Mouse (Mus musculus) embryonic facial prominence, embryonic 12.5 days (tissue): ENCODE data around the gene Sec22b. TPM values are rescaled to one million over a fixed set of nuclear protein-coding genes. Genes with fewer than 3 reads are reported as not detected.

Source experiments
- ATAC-seq: fragments of 200-750 bp; cut with Nextera tagmentation; 2 replicates; pipeline ENCODE4 v1.8.0; 2017; ENCODE audit not compliant: insufficient number of reproducible peaks, insufficient read depth, low FRiP score, low TSS enrichment
- H3K27ac ChIP-seq: fragments of 300-500 bp; sonication (generic); 2 replicates; pipeline ENCODE4 v1.5.1; 2016; ENCODE audit warnings: mild to moderate bottlenecking
- H3K27me3 ChIP-seq: fragments of 300-500 bp; sonication (generic); 2 replicates; pipeline ENCODE4 v1.6.1; 2016; ENCODE audit warnings: mild to moderate bottlenecking, moderate library complexity
- H3K36me3 ChIP-seq: fragments of 300-500 bp; sonication (generic); 2 replicates; pipeline ENCODE4 v1.6.1; 2016; ENCODE audit warnings: mild to moderate bottlenecking
- H3K4me1 ChIP-seq: fragments of 300-500 bp; sonication (generic); 2 replicates; pipeline ENCODE4 v1.6.1; 2016
- H3K4me2 ChIP-seq: fragments of 300-500 bp; sonication (generic); replicated peaks from 2 replicates; pipeline ENCODE4 v1.6.1; 2016; ENCODE audit warnings: mild to moderate bottlenecking, moderate library complexity
- H3K4me3 ChIP-seq: fragments of 300-500 bp; sonication (generic); 2 replicates; pipeline ENCODE4 v1.5.1; 2016; ENCODE audit warnings: mild to moderate bottlenecking
- H3K9ac ChIP-seq: fragments of 300-500 bp; sonication (generic); 2 replicates; pipeline ENCODE4 v1.6.1; 2016; ENCODE audit warnings: mild to moderate bottlenecking, moderate library complexity
- H3K9me3 ChIP-seq: fragments of 300-500 bp; sonication (generic); 2 replicates; pipeline ENCODE4 v1.6.1; 2016; ENCODE audit warnings: mild to moderate bottlenecking, moderate library complexity
- WGBS: fragments of 180-500 bp; shearing (Covaris S2); methylation state at CpG from one replicate; pipeline ENCODE4 v1.1.7; 2016; 5-methylcytosine and 5-hydroxymethylcytosine counted together
- polyA plus RNA-seq: library from polyadenylated mRNA; unstranded; fragments of >200 nt; fragmentation: Nextera tagmentation; extraction: Ambion mirVana; gene quantifications from 2 replicates; pipeline ENCODE4 v1.2.1, GENCODE M21; 2016

Sec22b gene
- polyA plus RNA-seq, 1 experiment from 2014 or later = 128 TPM

DNA sequence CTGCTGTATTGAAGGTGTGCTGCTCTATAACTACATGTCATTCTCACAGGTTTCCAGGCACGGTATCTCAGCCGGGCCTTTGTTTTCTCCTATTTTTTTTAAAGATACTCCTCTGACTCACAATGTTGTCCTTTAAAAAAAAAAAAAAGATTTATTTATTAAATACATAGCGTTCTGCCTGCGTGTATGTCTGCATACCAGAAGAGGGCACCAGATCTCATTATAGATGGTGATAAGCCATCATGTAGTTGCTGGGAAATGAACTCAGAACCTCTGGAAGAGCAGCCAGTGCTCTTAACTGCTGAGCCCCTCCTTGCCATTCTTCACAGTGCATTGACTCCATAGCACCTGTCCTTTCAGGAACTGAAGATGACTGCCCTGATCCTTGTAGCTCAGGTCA is 14.1 kb downstream of the Sec22b start:
- WGBS = 74% methylated on average over 4 of the region's 4 CpGs
- no peak overlapping the region for H3K9ac ChIP-seq
- peaks cover 43% of the 10 kb centered on the region for H3K36me3 ChIP-seq

DNA sequence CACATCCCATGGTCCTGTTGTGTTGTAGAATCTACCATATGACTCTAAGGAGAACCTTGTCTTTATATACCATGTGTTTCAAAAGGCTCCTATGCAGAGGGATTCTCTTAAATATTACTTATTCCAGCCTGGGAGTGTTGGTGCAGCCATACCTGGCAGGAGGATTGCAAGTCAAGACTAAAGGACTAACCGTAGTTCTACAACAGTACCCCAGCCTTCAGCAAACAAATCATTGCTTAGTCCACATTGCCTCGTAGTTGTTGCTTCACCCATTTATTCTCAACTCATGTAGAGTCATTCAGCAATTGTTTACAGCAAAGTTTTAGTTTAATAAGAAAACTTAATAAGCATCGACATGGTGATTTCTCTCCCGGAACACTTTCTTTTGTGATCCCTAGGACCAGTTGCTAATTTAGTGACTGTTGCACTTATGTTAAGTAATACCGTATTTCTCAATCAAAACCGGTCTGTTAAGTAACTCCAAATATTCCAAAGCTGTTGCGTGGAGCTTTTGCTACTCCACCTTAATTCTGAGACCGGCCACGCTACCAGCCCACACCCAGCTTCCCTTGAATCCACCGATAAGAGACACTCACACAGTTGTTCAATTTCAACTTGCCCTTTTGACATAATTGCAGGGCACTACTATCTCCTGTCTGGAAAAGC is 18.0 kb downstream of the Sec22b start:
- 95% methylated on average over 10 of the region's 10 CpGs for WGBS
- peaks cover 51% of the 10 kb centered on the region for H3K36me3 ChIP-seq

More for the DNA sequence above, 14.1 kb downstream of the Sec22b start:
- no peak for ATAC-seq
- Histone ChIP-seq H3K27ac (no peak overlapping the region), H3K4me2 (no peak overlapping the region), H3K4me1 (no peaks in the 10 kb centered on the region), H3K4me3 (no peak overlapping the region), H3K9me3 (no peaks in the 10 kb centered on the region), H3K27me3 (no peaks in the 10 kb centered on the region)

DNA sequence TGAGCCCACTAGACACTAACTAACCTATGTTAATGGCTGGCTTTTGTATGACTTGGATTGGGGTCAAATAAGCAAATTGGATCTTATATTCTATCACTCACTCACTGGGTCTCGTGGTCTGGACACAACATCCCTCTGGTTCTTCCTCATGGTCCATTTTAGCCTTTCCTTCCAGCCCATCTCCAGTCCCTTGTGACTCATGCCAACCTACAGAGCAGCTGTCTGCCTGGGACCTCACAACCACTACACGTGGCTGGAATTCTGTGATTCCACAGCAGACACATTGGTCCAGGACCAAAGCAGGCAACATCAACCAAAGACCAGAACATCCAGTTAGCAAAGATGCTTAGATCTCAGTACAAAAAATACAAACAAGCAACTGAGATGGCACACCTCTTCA is 24.3 kb downstream of the Sec22b start:
- H3K4me3 ChIP-seq = no peak overlapping the region
- no peak overlapping the region for H3K27ac ChIP-seq
- H3K4me2 ChIP-seq = no peak overlapping the region
- peaks cover 16% of the 10 kb centered on the region for H3K36me3 ChIP-seq
- H3K27me3 ChIP-seq = no peaks in the 10 kb centered on the region
- 88% methylated on average over 2 of the region's 2 CpGs for WGBS
- H3K9ac ChIP-seq = no peak overlapping the region
- H3K9me3 ChIP-seq = no peaks in the 10 kb centered on the region
- H3K4me1 ChIP-seq = peaks cover 9% of the 10 kb centered on the region; the same call in 1 of the 2 replicates
- no peak for ATAC-seq

More for the DNA sequence above, 18.0 kb downstream of the Sec22b start:
- Histone ChIP-seq H3K4me2 (no peak overlapping the region), H3K4me3 (no peak overlapping the region), H3K27ac (no peak overlapping the region), H3K9me3 (no peaks in the 10 kb centered on the region), H3K27me3 (no peaks in the 10 kb centered on the region), H3K4me1 (no peaks in the 10 kb centered on the region), H3K9ac (no peak overlapping the region)
- ATAC-seq = no peak

DNA sequence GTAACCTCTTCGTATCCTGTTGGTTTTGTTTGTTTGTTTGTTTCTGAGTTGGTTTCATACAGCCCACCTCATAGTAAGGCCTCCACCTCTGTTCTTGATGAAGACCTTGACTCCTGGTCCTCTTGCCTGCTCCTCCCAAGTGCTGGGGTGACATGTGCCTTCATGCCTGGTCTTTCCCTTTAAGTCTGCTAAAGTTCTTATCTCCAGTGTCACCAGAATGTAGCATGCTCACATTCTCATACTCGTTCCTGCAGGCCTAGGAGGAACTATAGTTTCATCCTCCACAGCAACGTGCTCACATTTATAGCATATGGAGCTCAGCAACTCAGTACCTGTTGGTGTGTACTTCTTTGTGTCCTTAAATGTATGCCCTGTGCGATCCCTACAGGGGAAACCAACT is 26.3 kb downstream of the Sec22b start:
- Histone ChIP-seq H3K9me3 (no peaks in the 10 kb centered on the region), H3K27me3 (no peaks in the 10 kb centered on the region), H3K4me3 (no peak overlapping the region), H3K4me1 (peaks cover 25% of the 10 kb centered on the region), H3K4me2 (no peak overlapping the region), H3K36me3 (0 out of 2 replicates have a peak, but pooled peaks cover 4% of the 10 kb centered on the region), H3K27ac (no peak overlapping the region), H3K9ac (no peak overlapping the region)
- 77% methylated on average over 4 of the region's 4 CpGs for WGBS
- no peak for ATAC-seq

DNA sequence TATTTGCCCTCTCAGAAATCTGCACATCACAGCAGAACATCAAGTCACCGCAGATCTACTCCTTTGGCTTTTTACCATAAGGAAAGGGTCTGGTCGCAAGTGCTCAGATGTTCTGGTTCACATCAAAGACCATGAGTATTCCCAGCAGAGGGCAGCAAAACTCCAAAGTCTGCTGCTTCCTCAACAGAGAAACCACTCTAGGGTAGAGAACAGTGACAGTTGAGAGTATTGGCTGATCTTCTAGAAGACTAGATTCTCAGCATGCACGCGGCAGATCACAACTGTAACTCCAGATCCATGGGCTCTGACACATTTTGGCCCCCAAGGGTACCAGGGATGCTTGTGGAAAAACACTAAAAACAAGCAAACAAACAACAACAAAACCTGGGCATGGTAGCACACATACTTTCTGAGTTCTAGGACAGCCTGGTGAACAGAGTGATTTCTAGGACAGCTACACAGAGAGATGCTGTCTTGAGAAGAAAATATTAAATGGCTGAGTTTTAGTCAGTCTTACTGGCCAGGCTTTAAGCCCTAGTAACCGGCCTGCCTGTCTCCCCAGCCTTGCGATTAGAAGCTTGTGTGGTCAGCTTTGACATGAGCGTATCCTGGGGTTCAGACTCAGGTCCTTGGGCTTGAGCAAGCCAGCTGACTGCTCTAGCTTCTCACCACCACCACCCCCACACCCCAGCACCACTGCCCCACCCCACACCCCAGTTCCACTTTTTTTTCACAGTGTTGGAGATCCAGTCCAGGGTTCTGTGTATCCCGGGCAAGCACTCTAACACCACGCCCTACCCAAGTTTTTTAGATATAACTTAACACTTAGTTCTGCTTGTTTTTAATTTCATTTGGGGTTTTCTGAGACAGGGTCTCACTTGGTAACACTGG is 28.2 kb downstream of the Sec22b start:
- peaks cover 35% of the 10 kb centered on the region for H3K4me1 ChIP-seq
- no peak for ATAC-seq
- no peak overlapping the region for H3K4me2 ChIP-seq
- WGBS = 56% methylated on average over 9 of the region's 9 CpGs
- no peaks in the 10 kb centered on the region for H3K9me3 ChIP-seq
- H3K4me3 ChIP-seq = no peak overlapping the region
- no peak overlapping the region for H3K9ac ChIP-seq
- 0 out of 2 replicates have a peak, but pooled peaks cover 4% of the 10 kb centered on the region for H3K36me3 ChIP-seq
- H3K27ac ChIP-seq = no peak overlapping the region
- H3K27me3 ChIP-seq = no peaks in the 10 kb centered on the region

DNA sequence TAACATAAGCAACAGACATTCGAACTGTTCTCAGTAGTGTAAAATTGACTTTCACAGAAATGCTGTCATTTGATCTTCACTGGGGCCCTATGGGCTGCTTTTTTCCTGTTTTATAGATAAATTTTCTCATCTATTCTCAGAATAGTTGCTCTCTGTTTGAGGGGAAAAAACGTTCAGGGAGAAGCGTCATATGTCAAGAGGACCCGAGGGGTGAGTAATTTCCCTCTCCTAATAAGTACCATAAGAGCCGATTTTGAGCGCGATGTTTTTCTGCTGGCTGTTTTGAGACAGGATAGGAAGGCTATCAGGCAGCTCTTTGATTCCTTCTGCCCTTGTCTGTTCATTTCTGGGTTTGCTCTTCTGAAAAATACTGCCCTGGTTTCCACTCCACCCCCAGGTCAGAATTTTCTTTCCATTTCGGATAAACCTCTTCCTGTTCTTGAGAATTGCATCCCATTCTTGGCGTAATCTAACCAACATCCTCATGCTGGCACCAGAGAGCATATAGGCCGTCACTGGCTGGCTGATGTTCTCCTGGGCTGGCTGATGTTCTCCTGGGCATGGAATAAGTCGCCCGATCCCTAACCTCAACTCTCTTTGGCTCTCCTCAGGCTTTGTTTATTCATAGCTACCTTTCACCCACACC is 29.3 kb downstream of the Sec22b start:
- peaks cover 39% of the 10 kb centered on the region for H3K4me1 ChIP-seq
- 0 out of 2 replicates have a peak overlapping the region, but pooled peaks have one; percentile 43 for H3K27ac ChIP-seq
- H3K27me3 ChIP-seq = no peaks in the 10 kb centered on the region
- 0 out of 2 replicates have a peak, but pooled peaks cover 2% of the 10 kb centered on the region for H3K36me3 ChIP-seq
- ATAC-seq = no peak
- H3K9ac ChIP-seq = no peak overlapping the region
- WGBS = 20% methylated on average over 12 of the region's 12 CpGs
- H3K4me2 ChIP-seq = no peak overlapping the region
- no peaks in the 10 kb centered on the region for H3K9me3 ChIP-seq
- H3K4me3 ChIP-seq = no peak overlapping the region

DNA sequence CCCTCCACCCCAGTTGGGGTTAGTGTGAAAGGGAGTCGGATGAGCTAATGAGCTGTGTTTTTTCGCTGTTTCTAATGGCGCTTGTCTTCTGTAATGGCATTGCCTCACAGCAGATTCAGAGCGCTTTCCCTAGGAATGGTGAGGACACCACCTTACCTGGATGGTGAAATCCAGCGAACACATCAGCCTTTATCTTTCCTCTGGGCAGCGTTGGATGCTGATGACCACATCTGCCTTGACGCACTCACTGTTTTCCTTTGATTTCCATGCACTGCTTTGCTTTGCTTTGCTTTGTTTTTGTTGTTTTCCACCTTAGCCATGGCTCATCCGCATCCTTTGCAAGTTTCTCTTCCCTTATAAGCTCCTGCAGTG is 29.8 kb downstream of the Sec22b start:
- ATAC-seq = no peak
- no peaks in the 10 kb centered on the region for H3K9me3 ChIP-seq
- H3K4me3 ChIP-seq = no peak overlapping the region
- no peaks in the 10 kb centered on the region for H3K36me3 ChIP-seq
- H3K9ac ChIP-seq = no peak overlapping the region
- no peaks in the 10 kb centered on the region for H3K27me3 ChIP-seq
- whole genome bisulfite sequencing = 73% methylated on average over 8 of the region's 8 CpGs
- peaks cover 39% of the 10 kb centered on the region for H3K4me1 ChIP-seq
- H3K27ac ChIP-seq = 0 out of 2 replicates have a peak overlapping the region, but pooled peaks have one; percentile 43
- H3K4me2 ChIP-seq = no peak overlapping the region

DNA sequence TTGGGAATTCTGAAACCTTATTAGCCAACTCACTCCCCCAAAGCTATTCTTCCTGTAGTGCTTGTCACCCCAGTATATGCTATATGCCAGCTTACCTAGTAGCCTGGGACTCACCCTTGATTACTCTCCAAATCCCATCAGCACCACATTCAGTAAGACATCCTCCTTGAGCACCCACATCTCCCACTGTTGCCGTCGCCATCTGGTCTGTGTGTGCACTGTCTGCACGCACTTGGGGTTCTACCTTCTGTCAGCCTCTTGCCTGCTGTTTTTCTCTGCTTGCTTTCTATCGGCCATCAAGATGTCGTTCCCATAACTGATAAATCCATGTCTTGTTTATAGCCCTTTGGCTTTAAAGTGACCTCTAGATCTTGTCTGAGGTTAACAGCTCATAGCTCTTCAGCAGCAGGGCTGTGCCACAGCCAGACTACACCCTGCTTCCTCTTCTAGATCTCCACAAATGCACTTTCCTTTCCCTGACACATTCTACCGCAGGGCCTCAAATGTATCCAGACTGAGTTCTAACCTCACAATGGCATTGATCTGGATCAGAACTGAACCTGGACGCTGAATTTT is 30.4 kb downstream of the Sec22b start:
- Histone ChIP-seq H3K4me1 (peaks cover 39% of the 10 kb centered on the region), H3K27me3 (no peaks in the 10 kb centered on the region), H3K4me2 (no peak overlapping the region), H3K9ac (no peak overlapping the region), H3K4me3 (no peak overlapping the region), H3K36me3 (no peaks in the 10 kb centered on the region), H3K27ac (no peak overlapping the region), H3K9me3 (no peaks in the 10 kb centered on the region)
- WGBS = 80% methylated on average over 7 of the region's 7 CpGs
- no peak for ATAC-seq

DNA sequence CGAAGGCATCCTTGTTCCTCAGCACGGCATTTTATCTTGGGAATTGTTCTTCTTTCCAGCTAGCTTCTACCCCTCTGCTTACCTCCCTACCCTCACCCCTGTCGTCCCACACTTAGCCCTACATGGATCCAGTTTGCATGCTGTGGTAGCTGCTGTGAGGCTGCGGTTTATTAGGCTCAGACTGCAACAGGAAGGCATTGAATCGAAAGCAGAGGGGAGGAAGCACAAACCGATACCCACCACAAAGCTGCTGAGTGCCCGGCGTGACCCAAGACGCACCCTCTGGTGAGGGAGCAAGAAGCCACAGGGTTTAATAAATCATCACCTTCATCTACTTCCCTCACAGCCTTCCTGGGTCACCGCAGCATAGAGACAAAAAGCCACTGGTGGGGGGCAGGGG is 31.1 kb downstream of the Sec22b start:
- peaks cover 40% of the 10 kb centered on the region for H3K4me1 ChIP-seq

DNA sequence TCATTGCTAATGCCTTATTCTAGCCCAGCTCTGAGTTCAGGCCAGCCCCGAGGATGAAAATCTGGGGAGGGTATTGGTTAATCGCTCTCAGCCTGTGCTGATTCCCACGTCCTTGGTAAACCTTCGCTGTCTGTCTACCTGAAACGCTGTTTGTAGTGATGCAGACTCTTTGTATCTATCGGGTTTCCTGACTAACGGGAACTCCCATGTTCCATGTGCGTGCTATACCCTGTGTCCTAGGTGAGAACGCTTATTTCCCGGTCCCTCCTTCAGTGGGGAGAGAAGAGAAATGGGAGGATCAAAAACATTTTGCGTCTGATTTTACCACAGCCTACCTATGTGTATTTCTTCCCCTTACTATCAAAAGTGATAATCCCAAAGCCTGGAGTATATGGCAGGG is 31.8 kb downstream of the Sec22b start:
- no peak for ATAC-seq
- no peak overlapping the region for H3K4me3 ChIP-seq
- H3K27ac ChIP-seq = no peak overlapping the region
- H3K4me1 ChIP-seq = peaks cover 46% of the 10 kb centered on the region
- H3K9me3 ChIP-seq = no peaks in the 10 kb centered on the region
- no peaks in the 10 kb centered on the region for H3K27me3 ChIP-seq
- WGBS = 32% methylated on average over 11 of the region's 11 CpGs
- H3K9ac ChIP-seq = no peak overlapping the region
- H3K36me3 ChIP-seq = no peaks in the 10 kb centered on the region
- H3K4me2 ChIP-seq = no peak overlapping the region

More for the DNA sequence above, 31.1 kb downstream of the Sec22b start:
- Histone ChIP-seq H3K27me3 (no peaks in the 10 kb centered on the region), H3K27ac (no peak overlapping the region), H3K9ac (no peak overlapping the region), H3K4me3 (no peak overlapping the region), H3K4me2 (peak overlapping the region; percentile 18), H3K9me3 (no peaks in the 10 kb centered on the region), H3K36me3 (no peaks in the 10 kb centered on the region)
- 15% methylated on average over 10 of the region's 10 CpGs for WGBS
- no peak for ATAC-seq

DNA sequence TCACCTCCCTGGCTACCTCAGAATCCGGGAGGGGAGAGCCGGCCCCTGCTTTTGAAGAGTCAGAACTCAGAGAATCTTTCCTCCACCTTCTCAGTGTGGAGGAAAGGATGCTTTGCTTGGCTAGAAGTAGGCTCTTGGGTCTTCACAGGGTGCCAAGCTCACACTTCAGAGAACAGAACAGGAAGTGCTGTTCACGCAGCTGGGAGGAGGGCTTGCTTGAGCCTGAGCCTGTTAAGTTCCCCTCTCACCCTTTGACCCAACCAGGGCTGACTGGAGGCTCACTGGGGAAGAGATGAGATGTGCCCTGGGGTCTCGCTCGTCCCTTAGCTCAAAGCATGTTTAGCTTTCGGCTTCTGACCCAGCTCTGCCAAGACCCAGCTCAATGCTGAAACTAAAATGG is 32.3 kb downstream of the Sec22b start:
- 22% methylated on average over 6 of the region's 6 CpGs for WGBS

More for the DNA sequence above, 32.3 kb downstream of the Sec22b start:
- no peak overlapping the region for H3K4me3 ChIP-seq
- no peaks in the 10 kb centered on the region for H3K36me3 ChIP-seq
- no peak overlapping the region for H3K27ac ChIP-seq
- H3K4me2 ChIP-seq = no peak overlapping the region
- H3K4me1 ChIP-seq = peaks cover 46% of the 10 kb centered on the region
- H3K9me3 ChIP-seq = no peaks in the 10 kb centered on the region
- H3K9ac ChIP-seq = no peak overlapping the region
- H3K27me3 ChIP-seq = no peaks in the 10 kb centered on the region
- no peak for ATAC-seq
